Mouse (Mus musculus): ENCODE measurements around the gene Eppin.

The Eppin gene

GRCm38 (mm10) chr2:164558991-164559645 is 34.3 kb downstream of the Eppin start:
- DNase-seq = no peak

GRCm38 (mm10) chr2:164558426-164558825 is 35.0 kb downstream of the Eppin start:
- no peak for DNase-seq

GRCm38 (mm10) chr2:164551502-164551901 is 41.9 kb downstream of the Eppin start:
- DNase-seq = no peak

- no peak for DNase-seq
Observed at GRCm38 (mm10) chr2:164550895-164551269, 42.5 kb downstream of the Eppin start.

GRCm38 (mm10) chr2:164549963-164550894 is 43.2 kb downstream of the Eppin start:
- DNase-seq = no peak

- no peak for DNase-seq
Observed at GRCm38 (mm10) chr2:164549338-164549737, 44.1 kb downstream of the Eppin start.

- no peak for DNase-seq
Observed at GRCm38 (mm10) chr2:164544454-164545097, 48.8 kb downstream of the Eppin start.

GRCm38 (mm10) chr2:164543745-164544144 is 49.6 kb downstream of the Eppin start:
- DNase-seq = peak; percentile 41 to 80

- DNase-seq = peak in 1 of 2 experiments; percentile 26
Observed at GRCm38 (mm10) chr2:164542598-164542997, 50.8 kb downstream of the Eppin start.

- no peak for DNase-seq
Observed at GRCm38 (mm10) chr2:164542132-164542531, 51.3 kb downstream of the Eppin start.

- DNase-seq = peak; percentile 31
Observed at GRCm38 (mm10) chr2:164540652-164541427, 52.6 kb downstream of the Eppin start.
